Mouse (Mus musculus) small intestine, adult 2 months (tissue): ENCODE results near the gene Prlhr. TPM values are rescaled to one million over a fixed set of nuclear protein-coding genes. Genes with fewer than 3 reads are reported as not detected.

Experiments
- H3K27ac ChIP-seq: fragments of 200-500 bp; 2 replicates; pipeline ENCODE4 v1.5.1; 2012; ENCODE audit warnings: low read depth, low read length, control low read depth, inconsistent platforms; ENCODE audit not compliant: insufficient read depth
- H3K27me3 ChIP-seq: fragments of 200-500 bp; 2 replicates; pipeline ENCODE4 v1.6.1; 2012; ENCODE audit warnings: mild to moderate bottlenecking, moderate library complexity, low read length, inconsistent platforms; ENCODE audit not compliant: control insufficient read depth, insufficient read depth
- H3K36me3 ChIP-seq: fragments of 200-500 bp; 2 replicates; pipeline ENCODE4 v1.6.1; 2012; ENCODE audit warnings: mild to moderate bottlenecking, low read length, control low read depth, inconsistent platforms; ENCODE audit not compliant: control insufficient read depth, insufficient read depth
- H3K4me1 ChIP-seq: fragments of 200-500 bp; 2 replicates; pipeline ENCODE4 v1.6.1; 2012; ENCODE audit warnings: low read length, inconsistent platforms, mixed read lengths; ENCODE audit not compliant: control insufficient read depth, insufficient read depth, insufficient read length
- H3K4me3 ChIP-seq: fragments of 200-500 bp; 2 replicates; pipeline ENCODE4 v1.5.1; 2012; ENCODE audit warnings: low read depth, mild to moderate bottlenecking, control low read depth, inconsistent platforms, low read length, moderate library complexity
- CTCF ChIP-seq: fragments of 200-500 bp; IDR thresholded peaks from 2 replicates; pipeline ENCODE4 v1.5.1; 2012; ENCODE audit warnings: low read depth, mild to moderate bottlenecking, control low read depth, inconsistent platforms, low read length, moderate library complexity, mixed read lengths; ENCODE audit not compliant: insufficient replicate concordance, insufficient read length; ENCODE audit errors: extremely low read depth
- POLR2A ChIP-seq: fragments of 200-500 bp; IDR thresholded peaks from 2 replicates; pipeline ENCODE4 v1.6.1; 2012; ENCODE audit warnings: low read depth, mild to moderate bottlenecking, control low read depth, inconsistent platforms, low read length, moderate library complexity
- WGBS: fragments of 180-500 bp; shearing (Covaris S2); methylation state at CpG from one replicate; pipeline ENCODE4 v1.1.7; 2018; 5-methylcytosine and 5-hydroxymethylcytosine counted together
- polyA plus RNA-seq: library from polyadenylated mRNA; depleted of rRNA; stranded (reverse); fragments of >200 nt; gene quantifications from 2 replicates; pipeline ENCODE4 v1.2.3, GENCODE M21; 2012

The Prlhr gene
- polyA plus RNA-seq, 1 experiment = not detected

- Histone ChIP-seq H3K27ac (no peak overlapping the region), H3K27me3 (no peaks in the 10 kb centered on the region), H3K4me1 (no peaks in the 10 kb centered on the region), H3K4me3 (no peak overlapping the region), H3K36me3 (no peaks in the 10 kb centered on the region)
- TF ChIP-seq POLR2A = no peak
- TF ChIP-seq CTCF = no peak
- 19% methylated on average over 1 of the region's 1 CpGs for WGBS
These were observed 10.8 kb upstream of the Prlhr start for GRCm38 (mm10) chr19:60478859-60479258.

DNA sequence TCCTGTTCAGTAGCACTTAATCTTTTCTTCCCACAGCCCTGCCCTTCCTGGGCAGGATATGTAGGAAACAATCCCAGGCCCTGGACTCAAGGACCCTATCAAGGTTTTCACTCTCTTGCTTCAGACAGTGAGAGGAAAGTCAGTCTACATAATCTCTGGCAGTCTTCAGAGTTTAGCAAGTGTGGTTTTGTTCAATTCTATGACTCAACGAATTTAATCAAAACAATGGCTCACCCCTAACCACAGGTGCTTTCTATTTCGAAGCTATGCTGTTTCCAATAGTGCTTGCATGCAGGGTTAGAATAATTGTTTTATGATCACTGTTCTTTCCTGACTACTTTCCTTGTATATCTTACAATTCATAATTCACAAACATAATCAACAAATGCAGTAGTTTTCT, 9.7 kb upstream of the Prlhr start:
- no peaks in the 10 kb centered on the region for H3K27me3 ChIP-seq
- H3K36me3 ChIP-seq = no peaks in the 10 kb centered on the region
- no peak overlapping the region for H3K4me3 ChIP-seq
- H3K4me1 ChIP-seq = no peaks in the 10 kb centered on the region
- 32% methylated on average over 2 of the region's 2 CpGs for whole genome bisulfite sequencing
- TF ChIP-seq CTCF = no peak
- no peak for TF ChIP-seq POLR2A
- H3K27ac ChIP-seq = no peak overlapping the region

- TF ChIP-seq POLR2A (no peak), CTCF (no peak)
- Histone ChIP-seq H3K27ac (no peak overlapping the region), H3K36me3 (no peaks in the 10 kb centered on the region), H3K27me3 (peaks cover 13% of the 10 kb centered on the region), H3K4me1 (peaks cover 6% of the 10 kb centered on the region; the same call in 1 of the 2 replicates), H3K4me3 (no peak overlapping the region)
- WGBS = 2% methylated on average over 10 of the region's 10 CpGs
These were observed 742 bp upstream of the Prlhr start for GRCm38 (mm10) chr19:60468846-60469245.

DNA sequence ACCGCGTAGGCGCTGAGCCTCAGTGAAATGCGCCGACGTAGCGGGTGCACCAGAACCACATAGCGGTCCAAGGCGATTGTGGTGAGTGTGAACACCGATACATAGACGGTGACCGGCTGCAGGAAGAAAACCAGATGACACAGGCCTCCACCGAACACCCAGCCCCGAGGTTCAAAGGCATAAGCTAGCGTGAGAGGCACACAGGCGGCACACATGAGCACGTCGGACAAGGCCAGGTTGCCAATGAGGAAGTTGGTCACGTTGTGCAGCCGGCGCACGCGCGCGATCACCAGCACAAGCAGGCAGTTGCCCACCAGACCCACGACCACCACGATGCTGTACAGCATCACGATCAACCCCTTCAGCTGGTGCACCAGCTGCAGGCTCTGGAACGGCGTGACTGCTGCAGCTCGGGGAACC, 506 bp downstream of the Prlhr start:
- H3K36me3 ChIP-seq = no peaks in the 10 kb centered on the region
- WGBS = 16% methylated on average over 31 of the region's 31 CpGs
- peak overlapping the region; percentile 17 for H3K4me3 ChIP-seq
- no peak for TF ChIP-seq CTCF
- TF ChIP-seq POLR2A = no peak
- H3K4me1 ChIP-seq = peaks cover 6% of the 10 kb centered on the region; the same call in 1 of the 2 replicates
- no peak overlapping the region for H3K27ac ChIP-seq
- H3K27me3 ChIP-seq = peaks cover 13% of the 10 kb centered on the region

- H3K36me3 ChIP-seq = no peaks in the 10 kb centered on the region
- H3K27ac ChIP-seq = no peak overlapping the region
- 5% methylated on average over 41 of the region's 41 CpGs for WGBS
- peak; percentile 56; the same call in 1 of the 2 replicates for TF ChIP-seq CTCF
- no peak for TF ChIP-seq POLR2A
- H3K4me3 ChIP-seq = peak overlapping the region; percentile 29
- H3K27me3 ChIP-seq = peaks cover 13% of the 10 kb centered on the region
- peaks cover 6% of the 10 kb centered on the region; the same call in 1 of the 2 replicates for H3K4me1 ChIP-seq
These were observed 1.0 kb downstream of the Prlhr start for GRCm38 (mm10) chr19:60466953-60467570.

DNA sequence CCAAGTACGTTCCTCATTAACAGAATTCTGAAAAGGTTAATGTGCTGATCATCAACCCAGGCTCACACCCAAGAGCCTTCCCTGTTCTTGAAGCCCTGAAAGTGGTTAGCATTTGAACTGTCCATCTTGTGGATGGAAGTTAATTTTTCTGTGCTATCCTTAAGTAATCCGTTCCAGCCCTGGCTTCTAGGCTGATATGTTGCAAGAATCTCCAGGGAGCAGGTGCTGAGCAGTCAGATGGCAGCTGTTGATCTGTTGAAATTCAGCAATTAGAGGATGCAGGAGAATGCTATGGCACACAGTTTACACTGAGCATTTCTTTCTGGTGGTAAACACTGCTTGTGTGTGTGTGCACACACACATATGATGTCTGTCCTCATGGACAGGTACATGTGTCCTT, 2.4 kb downstream of the Prlhr start:
- H3K27me3 ChIP-seq = peaks cover 13% of the 10 kb centered on the region
- no peak overlapping the region for H3K27ac ChIP-seq
- TF ChIP-seq CTCF = no peak
- no peak for TF ChIP-seq POLR2A
- no peaks in the 10 kb centered on the region for H3K36me3 ChIP-seq
- 64% methylated on average over 2 of the region's 2 CpGs for WGBS
- no peak overlapping the region for H3K4me3 ChIP-seq
- H3K4me1 ChIP-seq = peaks cover 6% of the 10 kb centered on the region; the same call in 1 of the 2 replicates

- H3K27ac ChIP-seq = no peak overlapping the region
- H3K4me3 ChIP-seq = no peak overlapping the region
- H3K27me3 ChIP-seq = peaks cover 13% of the 10 kb centered on the region
- no peaks in the 10 kb centered on the region for H3K36me3 ChIP-seq
- peaks cover 6% of the 10 kb centered on the region; the same call in 1 of the 2 replicates for H3K4me1 ChIP-seq
- no peak for TF ChIP-seq POLR2A
- TF ChIP-seq CTCF = no peak
- 9% methylated on average over 3 of the region's 3 CpGs for WGBS
These were observed 4.2 kb downstream of the Prlhr start for GRCm38 (mm10) chr19:60463896-60464295.

- Histone ChIP-seq H3K27ac (no peak overlapping the region), H3K36me3 (no peaks in the 10 kb centered on the region), H3K4me3 (no peak overlapping the region), H3K27me3 (peaks cover 13% of the 10 kb centered on the region), H3K4me1 (peaks cover 6% of the 10 kb centered on the region; the same call in 1 of the 2 replicates)
- 62% methylated on average over 3 of the region's 3 CpGs for WGBS
- TF ChIP-seq POLR2A (no peak), CTCF (no peak)
These were observed 4.7 kb downstream of the Prlhr start for GRCm38 (mm10) chr19:60463440-60463839.
